Mouse (Mus musculus) G1E (cell line): ENCODE data around the gene Magi2. TPM values are rescaled to one million over a fixed set of nuclear protein-coding genes. Genes with fewer than 3 reads are reported as not detected.

Experiments used
- ATAC-seq: 2 replicates; pipeline ENCODE4 v1.8.0; 2016; ENCODE audit warnings: mild to moderate bottlenecking; ENCODE audit not compliant: insufficient number of reproducible peaks, poor library complexity, low FRiP score, severe bottlenecking; ENCODE audit errors: extremely low read depth
- DNase-seq: peaks from one replicate; pipeline ENCODE4 v3.0.0; 2012; ENCODE audit warnings: low spot score
- H3K27me3 ChIP-seq: 2 replicates; pipeline ENCODE4 v1.6.1; 2012; ENCODE audit warnings: mild to moderate bottlenecking, low read length, inconsistent platforms; ENCODE audit not compliant: insufficient read depth
- H3K36me3 ChIP-seq: replicated peaks from 2 replicates; pipeline ENCODE3; 2012; ENCODE audit warnings: mild to moderate bottlenecking, inconsistent platforms
- H3K4me1 ChIP-seq: 2 replicates; pipeline ENCODE4 v1.6.1; 2012; ENCODE audit warnings: low read depth, low read length, inconsistent platforms, mixed read lengths; ENCODE audit not compliant: insufficient read depth
- H3K4me3 ChIP-seq: 2 replicates; pipeline ENCODE4 v1.5.1; 2012; ENCODE audit warnings: low read depth, mild to moderate bottlenecking, inconsistent platforms, low read length, moderate library complexity, mixed read lengths
- H3K9me3 ChIP-seq: replicated peaks from 2 replicates; pipeline ENCODE4 v1.6.1; 2012; ENCODE audit warnings: inconsistent platforms
- CTCF ChIP-seq: IDR thresholded peaks from 2 replicates; pipeline ENCODE4 v1.5.1; 2012; ENCODE audit warnings: low read depth, low read length, inconsistent platforms, mixed read lengths
- GATA1 ChIP-seq: IDR thresholded peaks from 2 replicates; pipeline ENCODE4 v1.6.1; 2012; ENCODE audit warnings: borderline replicate concordance, low read length, inconsistent platforms, mixed read lengths
- GATA2 ChIP-seq: IDR thresholded peaks from 2 replicates; pipeline ENCODE4 v1.6.1; 2012; ENCODE audit warnings: low read depth, low read length, inconsistent platforms, borderline replicate concordance
- POLR2AphosphoS5 ChIP-seq: IDR thresholded peaks from 2 replicates; pipeline ENCODE4 v1.6.1; 2012; ENCODE audit warnings: low read depth, low read length, inconsistent platforms; ENCODE audit not compliant: insufficient replicate concordance
- TAL1 ChIP-seq: conservative IDR thresholded peaks from 2 replicates; pipeline ENCODE4 v1.6.1; 2012; ENCODE audit warnings: low read depth, low read length, inconsistent platforms, mixed read lengths
- polyA plus RNA-seq: library from polyadenylated mRNA; stranded (reverse); fragments of >175 nt; gene quantifications from 2 replicates; pipeline ENCODE4 v1.2.3, GENCODE M21; 2012
- total RNA-seq, 2 experiments: library from RNA; stranded (forward) in 1 of 2; stranded (reverse) in 1 of 2; fragments of 200-1000 nt in 1 of 2; fragments of >200 nt in 1 of 2; fragmentation: Nextera tagmentation in 1 of 2; gene quantifications; 2 replicates each; pipeline ENCODE4 v1.2.3; 2014 to 2017

Gene Magi2
- total and polyA plus RNA-seq, 3 experiments = 0.69 to 1.3 (median 1.1) TPM

DNA sequence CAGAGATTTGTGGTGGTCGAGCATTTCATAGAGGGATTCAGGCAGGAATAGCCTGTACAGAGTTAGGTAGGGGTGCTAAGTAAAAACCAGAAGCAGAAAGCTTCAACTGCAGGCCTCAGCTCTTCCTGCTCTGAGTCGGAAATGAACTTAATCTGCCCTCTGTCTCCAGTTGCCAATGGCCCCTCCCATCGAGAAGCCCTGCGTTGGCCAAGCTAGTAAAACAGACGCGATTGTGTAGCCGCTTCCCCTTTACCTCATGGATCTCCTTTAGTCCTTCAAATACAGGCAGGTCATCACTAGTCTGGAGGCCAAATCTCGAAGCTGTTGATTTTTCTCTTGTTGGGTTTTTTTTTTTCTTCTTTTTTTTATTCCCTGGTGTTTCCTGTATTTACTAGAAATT is 1447.7 kb downstream of the Magi2 start:
- no peak overlapping the region for H3K4me3 ChIP-seq
- no peak for ATAC-seq
- no peaks in the 10 kb centered on the region for H3K4me1 ChIP-seq
- H3K27me3 ChIP-seq = peaks cover 18% of the 10 kb centered on the region; the same call in 1 of the 2 replicates
- no peaks in the 10 kb centered on the region for H3K9me3 ChIP-seq
- TF ChIP-seq TAL1 (no peak), GATA1 (no peak), CTCF (no peak), POLR2AphosphoS5 (no peak)
- no peak for DNase-seq
- H3K36me3 ChIP-seq = no peaks in the 10 kb centered on the region

DNA sequence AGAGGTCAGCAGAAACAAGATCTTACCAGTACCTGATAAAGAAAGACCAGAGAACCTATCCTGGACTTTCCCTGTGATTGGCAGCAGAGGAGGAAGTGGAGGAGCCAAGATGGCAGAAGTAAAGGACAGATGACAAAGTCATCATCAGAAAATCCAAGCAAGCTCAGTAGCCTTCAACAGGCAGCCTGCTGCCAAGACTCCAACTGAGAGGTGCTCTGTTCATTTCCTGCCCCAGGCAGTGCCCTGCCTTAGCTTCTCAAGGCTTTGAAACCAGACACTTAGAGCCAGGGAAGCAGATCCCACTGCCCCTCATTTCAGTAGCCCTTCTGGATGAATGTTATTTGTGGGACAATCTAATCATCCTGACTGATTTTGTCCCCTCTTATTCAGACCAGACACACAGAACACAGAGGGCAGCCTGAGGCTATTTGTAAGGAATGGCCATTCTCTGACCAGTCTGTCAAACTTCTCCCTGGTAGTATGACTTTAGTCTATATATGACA is 1448.4 kb downstream of the Magi2 start:
- TF ChIP-seq GATA1 = no peak
- TF ChIP-seq TAL1 = no peak
- TF ChIP-seq POLR2AphosphoS5 = no peak
- TF ChIP-seq CTCF = no peak
- no peak for TF ChIP-seq GATA2
- no peaks in the 10 kb centered on the region for H3K9me3 ChIP-seq
- ATAC-seq (no peak), DNase-seq (no peak)
- H3K4me3 ChIP-seq = no peak overlapping the region
- no peaks in the 10 kb centered on the region for H3K4me1 ChIP-seq
- peaks cover 18% of the 10 kb centered on the region; the same call in 1 of the 2 replicates for H3K27me3 ChIP-seq
- H3K36me3 ChIP-seq = no peaks in the 10 kb centered on the region

GRCm38 (mm10) chr5:20676193-20676871 is 1449.5 kb downstream of the Magi2 start:
- H3K4me3 ChIP-seq = no peak overlapping the region
- ATAC-seq (no peak), DNase-seq (no peak)
- no peaks in the 10 kb centered on the region for H3K36me3 ChIP-seq
- no peaks in the 10 kb centered on the region for H3K4me1 ChIP-seq
- peaks cover 22% of the 10 kb centered on the region; the same call in 1 of the 2 replicates for H3K27me3 ChIP-seq
- no peak for TF ChIP-seq POLR2AphosphoS5
- H3K9me3 ChIP-seq = no peaks in the 10 kb centered on the region

GRCm38 (mm10) chr5:20677246-20677645 is 1450.4 kb downstream of the Magi2 start:
- no peak for TF ChIP-seq GATA2

DNA sequence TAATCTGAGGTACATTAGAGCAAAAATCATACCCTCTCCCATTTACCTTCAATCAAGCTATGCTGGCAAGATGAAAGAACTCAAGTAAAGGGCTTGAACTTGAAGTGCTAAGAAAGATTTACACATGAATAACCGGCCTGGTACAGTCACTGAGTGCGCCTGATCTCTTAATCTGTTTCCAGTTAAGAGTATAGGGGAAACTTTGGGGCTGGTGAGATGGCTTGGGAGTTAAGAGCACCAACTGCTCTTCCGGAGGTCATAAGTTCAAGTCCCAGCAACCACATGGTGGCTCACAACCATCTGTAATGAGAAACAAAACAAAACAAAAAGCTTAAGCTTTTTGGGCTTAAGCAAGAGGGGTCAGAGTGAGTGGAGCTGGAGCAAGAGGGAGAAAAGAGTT is 1451.7 kb downstream of the Magi2 start:
- no peak for TF ChIP-seq TAL1
- TF ChIP-seq GATA2 = no peak
- no peak for TF ChIP-seq GATA1
- no peak for TF ChIP-seq POLR2AphosphoS5
- no peak for TF ChIP-seq CTCF
- no peak for DNase-seq
- Histone ChIP-seq H3K36me3 (no peaks in the 10 kb centered on the region), H3K4me1 (no peaks in the 10 kb centered on the region), H3K4me3 (no peak overlapping the region), H3K9me3 (no peaks in the 10 kb centered on the region), H3K27me3 (peaks cover 18% of the 10 kb centered on the region; the same call in 1 of the 2 replicates)
- no peak for ATAC-seq

More at GRCm38 (mm10) chr5:20677246-20677645, 1450.4 kb downstream of the Magi2 start:
- H3K9me3 ChIP-seq = no peaks in the 10 kb centered on the region
- no peak for DNase-seq
- H3K27me3 ChIP-seq = peaks cover 20% of the 10 kb centered on the region; the same call in 1 of the 2 replicates
- no peaks in the 10 kb centered on the region for H3K36me3 ChIP-seq
- H3K4me1 ChIP-seq = no peaks in the 10 kb centered on the region
- no peak for ATAC-seq
- no peak overlapping the region for H3K4me3 ChIP-seq

DNA sequence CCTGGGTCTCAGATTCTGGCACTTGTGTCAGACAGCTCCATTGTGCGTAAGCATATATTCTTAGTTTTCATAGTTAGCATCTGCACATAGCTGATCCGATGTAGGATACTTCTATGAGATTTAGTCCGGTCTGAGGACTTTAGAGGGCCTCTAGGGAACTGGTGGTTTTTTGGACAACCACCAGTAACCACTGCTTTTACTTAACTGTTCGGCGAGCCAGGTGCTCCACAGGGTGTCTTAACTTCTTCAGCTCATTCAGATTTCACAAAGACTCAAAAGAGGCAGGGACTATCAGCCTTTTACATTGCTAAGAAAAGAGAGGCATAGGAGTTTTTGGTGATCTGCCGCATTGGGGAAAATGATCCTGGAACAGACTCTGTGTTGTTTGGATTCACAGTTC is 1453.1 kb downstream of the Magi2 start:
- no peak for TF ChIP-seq POLR2AphosphoS5
- TF ChIP-seq CTCF = no peak
- no peak for TF ChIP-seq GATA2
- no peak for TF ChIP-seq TAL1
- no peak for TF ChIP-seq GATA1
- Histone ChIP-seq H3K36me3 (no peaks in the 10 kb centered on the region), H3K4me1 (no peaks in the 10 kb centered on the region), H3K27me3 (peaks cover 18% of the 10 kb centered on the region; the same call in 1 of the 2 replicates), H3K9me3 (no peaks in the 10 kb centered on the region), H3K4me3 (no peak overlapping the region)
- DNase-seq = no peak
- no peak for ATAC-seq
